Mouse (Mus musculus) midbrain, embryonic 10.5 days (tissue): Measurements from ENCODE around the gene Rab30. TPM values are rescaled to one million over a fixed set of nuclear protein-coding genes. Genes with fewer than 3 reads are reported as not detected.
"Not testable (repeated sequence)": the region's sequence is repeated elsewhere in the genome, so short reads cannot be mapped to it uniquely, and the experiment has no call there.

Experiments
- DNase-seq: peaks from one replicate; pipeline ENCODE4 v3.0.0-alpha.2; 2017; ENCODE audit warnings: low spot score
- H3K27ac ChIP-seq: fragments of 300-500 bp; sonication (generic); replicated peaks from 2 replicates; pipeline ENCODE4 v1.5.1; 2016; ENCODE audit warnings: mild to moderate bottlenecking
- H3K27me3 ChIP-seq: fragments of 300-500 bp; sonication (generic); 2 replicates; pipeline ENCODE4 v1.6.1; 2016; ENCODE audit warnings: low read depth, mild to moderate bottlenecking; ENCODE audit not compliant: poor library complexity, severe bottlenecking
- H3K36me3 ChIP-seq: fragments of 300-500 bp; sonication (generic); 2 replicates; pipeline ENCODE4 v1.6.1; 2016; ENCODE audit warnings: mild to moderate bottlenecking, moderate library complexity
- H3K4me1 ChIP-seq: fragments of 300-500 bp; sonication (generic); 2 replicates; pipeline ENCODE4 v1.6.1; 2016
- H3K4me3 ChIP-seq: fragments of 300-500 bp; sonication (generic); 2 replicates; pipeline ENCODE4 v1.5.1; 2016; ENCODE audit warnings: mild to moderate bottlenecking, moderate library complexity
- H3K9me3 ChIP-seq: fragments of 300-500 bp; sonication (generic); replicated peaks from 2 replicates; pipeline ENCODE4 v1.6.1; 2016; ENCODE audit warnings: mild to moderate bottlenecking
- whole genome bisulfite sequencing: fragments of 180-500 bp; shearing (Covaris S2); methylation state at CpG from one replicate; pipeline ENCODE4 v1.1.7; 2016; 5-methylcytosine and 5-hydroxymethylcytosine counted together
- polyA plus RNA-seq: library from polyadenylated mRNA; unstranded; fragments of >200 nt; fragmentation: Nextera tagmentation; extraction: Ambion mirVana; gene quantifications from 2 replicates; pipeline ENCODE4 v1.2.1, GENCODE M21; 2016

Gene Rab30
- polyA plus RNA-seq, 1 experiment from 2014 or later = 15.1 TPM

DNA sequence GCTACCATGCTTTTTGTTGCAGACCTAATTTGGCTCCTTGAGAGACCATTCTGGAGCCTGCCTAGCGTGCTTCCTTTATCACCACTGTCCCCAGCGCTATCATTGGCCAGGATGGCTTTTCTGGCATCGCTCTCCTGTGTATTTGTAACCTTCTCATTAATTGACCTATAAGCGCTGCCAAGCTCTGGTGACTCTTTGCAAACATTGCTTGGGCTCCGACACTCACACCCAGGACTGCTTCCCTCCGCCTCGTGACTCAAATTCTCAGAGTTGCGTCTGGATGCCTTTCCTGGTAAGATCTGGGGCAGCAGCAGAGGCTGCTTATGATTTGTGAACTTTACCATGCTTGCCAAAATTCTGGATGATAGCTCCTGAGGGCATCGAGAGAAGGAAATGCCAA, 19.8 kb downstream of the Rab30 start:
- Histone ChIP-seq H3K9me3 (no peaks in the 10 kb centered on the region), H3K36me3 (no peaks in the 10 kb centered on the region), H3K27ac (no peak overlapping the region), H3K27me3 (no peaks in the 10 kb centered on the region), H3K4me3 (no peak overlapping the region), H3K4me1 (peaks cover 8% of the 10 kb centered on the region; the same call in 1 of the 2 replicates)
- WGBS = 91% methylated on average over 9 of the region's 9 CpGs
- DNase-seq = no peak

- Histone ChIP-seq H3K4me3 (no peak overlapping the region), H3K36me3 (no peaks in the 10 kb centered on the region), H3K27me3 (no peaks in the 10 kb centered on the region), H3K4me1 (peaks cover 9% of the 10 kb centered on the region; the same call in 1 of the 2 replicates), H3K27ac (no peak overlapping the region), H3K9me3 (no peaks in the 10 kb centered on the region)
- no peak for DNase-seq
- WGBS = 84% methylated on average over 9 of the region's 9 CpGs
Measured at GRCm38 (mm10) chr7:92765426-92765825, 24.0 kb downstream of the Rab30 start.

- Histone ChIP-seq H3K36me3 (no peaks in the 10 kb centered on the region), H3K4me3 (no peak overlapping the region), H3K9me3 (no peaks in the 10 kb centered on the region), H3K27ac (no peak overlapping the region), H3K27me3 (no peaks in the 10 kb centered on the region), H3K4me1 (peaks cover 9% of the 10 kb centered on the region; the same call in 1 of the 2 replicates)
- DNase-seq = no peak
- 81% methylated on average over 9 of the region's 9 CpGs for WGBS
Measured at GRCm38 (mm10) chr7:92766096-92767090, 25.0 kb downstream of the Rab30 start.

DNA sequence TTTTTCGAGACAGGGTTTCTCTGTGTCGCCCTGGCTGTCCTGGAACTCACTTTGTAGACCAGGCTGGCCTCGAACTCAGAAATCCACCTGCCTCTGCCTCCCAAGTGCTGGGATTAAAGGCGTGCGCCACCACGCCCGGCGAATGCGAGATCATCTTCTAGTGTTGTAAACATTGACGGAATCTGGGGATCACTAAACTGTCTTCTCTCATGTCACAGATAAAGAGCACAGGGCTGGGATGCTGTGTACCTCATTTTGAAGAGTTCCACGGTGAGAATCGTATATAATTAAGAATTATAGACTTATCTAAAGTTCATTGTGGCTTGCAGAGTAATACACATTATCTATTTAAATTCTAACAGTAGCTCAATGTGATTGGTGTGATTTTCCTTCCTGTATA, 26.7 kb downstream of the Rab30 start:
- 93% methylated on average over 12 of the region's 12 CpGs for WGBS
- not testable (repeated sequence) for H3K4me1 ChIP-seq, H3K27me3 ChIP-seq, DNase-seq, H3K27ac ChIP-seq, H3K9me3 ChIP-seq, H3K4me3 ChIP-seq, H3K36me3 ChIP-seq

DNA sequence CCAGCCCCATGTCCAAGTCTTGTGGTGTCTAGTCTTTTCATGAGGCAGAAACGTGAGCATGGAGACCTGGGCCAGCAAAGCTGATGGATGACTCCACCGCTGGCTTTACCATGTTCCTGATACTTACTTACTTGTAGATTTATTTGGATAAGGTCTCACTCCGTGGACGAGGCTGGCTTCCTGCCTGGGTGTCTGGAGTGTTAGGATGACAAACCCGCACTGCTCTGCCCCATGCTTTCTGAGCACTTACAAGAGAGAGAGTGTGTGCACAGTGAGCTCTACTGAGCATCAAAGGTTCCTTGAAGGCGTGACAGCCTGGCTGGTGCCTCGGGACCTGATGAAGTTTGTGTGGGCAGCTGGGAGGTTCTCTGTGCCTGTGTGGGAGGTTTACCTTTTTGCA, 27.5 kb downstream of the Rab30 start:
- WGBS = 83% methylated on average over 7 of the region's 7 CpGs
- DNase-seq = no peak

DNA sequence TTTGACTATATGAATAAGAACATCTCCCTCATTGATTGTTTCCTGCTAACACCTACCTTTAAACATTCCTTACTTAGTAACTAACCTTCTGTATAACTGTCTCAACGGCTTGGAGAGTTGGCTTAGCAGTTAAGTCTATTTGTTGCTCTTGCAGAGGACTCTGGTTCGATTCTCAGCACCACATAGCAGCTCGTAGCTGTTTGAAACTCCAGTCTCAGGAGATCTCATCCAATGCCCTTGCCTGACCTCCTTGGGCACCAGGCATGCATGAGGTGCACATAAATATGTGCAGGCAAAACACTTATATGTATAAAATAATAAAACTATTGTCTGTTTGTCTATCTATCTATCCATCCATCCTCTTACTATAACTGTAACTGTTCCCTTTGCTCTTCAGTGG, 31.6 kb downstream of the Rab30 start:
- no peaks in the 10 kb centered on the region for H3K9me3 ChIP-seq
- H3K36me3 ChIP-seq = no peaks in the 10 kb centered on the region
- no peak overlapping the region for H3K4me3 ChIP-seq
- no peak for DNase-seq
- no peak overlapping the region for H3K27ac ChIP-seq
- peaks cover 23% of the 10 kb centered on the region for H3K4me1 ChIP-seq
- WGBS = 92% methylated on average over 3 of the region's 3 CpGs
- H3K27me3 ChIP-seq = no peaks in the 10 kb centered on the region

More for the DNA sequence above, 27.5 kb downstream of the Rab30 start:
- H3K4me3 ChIP-seq = no peak overlapping the region
- H3K4me1 ChIP-seq = peaks cover 9% of the 10 kb centered on the region; the same call in 1 of the 2 replicates
- no peaks in the 10 kb centered on the region for H3K9me3 ChIP-seq
- no peak overlapping the region for H3K27ac ChIP-seq
- no peaks in the 10 kb centered on the region for H3K27me3 ChIP-seq
- H3K36me3 ChIP-seq = no peaks in the 10 kb centered on the region

DNA sequence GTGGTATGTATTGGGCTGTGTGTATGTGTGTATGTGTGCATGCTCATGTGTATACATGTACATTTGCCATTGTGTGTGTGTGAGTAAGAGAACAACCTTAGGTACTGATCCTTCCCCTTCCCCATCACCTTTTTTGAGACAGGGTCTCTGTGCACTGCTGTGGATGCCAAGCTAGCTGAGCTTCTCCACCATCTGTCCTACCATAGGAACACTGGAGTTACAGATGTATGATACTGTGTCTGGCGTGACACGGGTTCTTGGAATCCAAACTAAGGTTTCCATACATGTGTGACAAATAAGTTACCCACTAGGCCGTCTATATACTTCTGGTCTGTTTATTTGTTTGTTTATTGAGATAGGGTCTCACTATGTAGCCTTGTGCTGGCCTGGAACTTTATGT, 32.2 kb downstream of the Rab30 start:
- H3K4me3 ChIP-seq = no peak overlapping the region
- H3K36me3 ChIP-seq = no peaks in the 10 kb centered on the region
- no peak overlapping the region for H3K27ac ChIP-seq
- H3K27me3 ChIP-seq = no peaks in the 10 kb centered on the region
- WGBS = 93% methylated on average over 3 of the region's 3 CpGs
- no peak for DNase-seq
- peaks cover 24% of the 10 kb centered on the region for H3K4me1 ChIP-seq
- H3K9me3 ChIP-seq = no peaks in the 10 kb centered on the region

DNA sequence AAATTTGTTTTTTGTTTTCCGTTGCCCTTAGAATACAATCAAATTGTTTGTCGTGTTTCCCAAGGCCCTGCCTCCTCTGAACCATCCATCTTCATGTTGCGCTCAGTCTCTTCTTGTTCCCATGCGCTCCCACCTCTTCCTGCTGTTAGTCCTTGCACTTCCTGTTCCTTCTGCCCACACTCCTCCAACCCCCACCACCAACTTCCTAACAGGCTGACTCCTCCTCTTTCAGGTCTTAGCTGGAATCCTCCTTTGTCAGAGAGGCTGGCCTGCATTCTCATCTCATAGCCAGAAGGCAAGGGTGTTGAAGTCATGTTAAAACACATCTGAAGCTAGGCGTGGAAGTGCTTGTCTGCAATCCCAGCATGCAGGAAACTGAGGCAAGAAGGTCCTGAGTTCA, 33.3 kb downstream of the Rab30 start:
- H3K4me3 ChIP-seq = no peak overlapping the region
- no peak overlapping the region for H3K27ac ChIP-seq
- H3K9me3 ChIP-seq = no peaks in the 10 kb centered on the region
- no peaks in the 10 kb centered on the region for H3K27me3 ChIP-seq
- H3K36me3 ChIP-seq = no peaks in the 10 kb centered on the region
- peaks cover 24% of the 10 kb centered on the region for H3K4me1 ChIP-seq
- 87% methylated on average over 5 of the region's 5 CpGs for WGBS
- DNase-seq = no peak

DNA sequence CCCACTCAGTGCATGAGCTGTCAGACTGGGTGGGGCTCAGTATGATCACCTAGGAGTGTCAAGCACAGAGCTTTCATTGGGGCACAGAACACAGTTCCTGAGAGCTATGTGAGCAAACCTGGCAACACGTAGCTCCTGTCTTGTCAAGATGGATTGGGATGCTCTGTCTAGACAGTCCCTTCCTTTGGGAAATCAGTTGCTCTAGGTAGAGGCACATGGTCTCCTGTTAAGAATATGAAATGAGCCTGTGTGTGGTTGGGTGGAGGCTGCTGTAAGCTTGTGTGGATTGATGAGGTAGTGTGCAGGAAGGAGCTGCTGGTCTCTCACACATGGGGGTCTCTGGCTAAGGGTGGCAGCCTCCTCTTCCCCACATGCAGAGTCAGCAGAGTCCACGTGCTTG, 34.3 kb downstream of the Rab30 start:
- H3K9me3 ChIP-seq = no peaks in the 10 kb centered on the region
- H3K4me3 ChIP-seq = no peak overlapping the region
- peaks cover 24% of the 10 kb centered on the region for H3K4me1 ChIP-seq
- no peaks in the 10 kb centered on the region for H3K27me3 ChIP-seq
- DNase-seq = no peak
- WGBS = 54% methylated on average over 2 of the region's 2 CpGs
- H3K27ac ChIP-seq = peak overlapping the region; percentile 28
- H3K36me3 ChIP-seq = no peaks in the 10 kb centered on the region

DNA sequence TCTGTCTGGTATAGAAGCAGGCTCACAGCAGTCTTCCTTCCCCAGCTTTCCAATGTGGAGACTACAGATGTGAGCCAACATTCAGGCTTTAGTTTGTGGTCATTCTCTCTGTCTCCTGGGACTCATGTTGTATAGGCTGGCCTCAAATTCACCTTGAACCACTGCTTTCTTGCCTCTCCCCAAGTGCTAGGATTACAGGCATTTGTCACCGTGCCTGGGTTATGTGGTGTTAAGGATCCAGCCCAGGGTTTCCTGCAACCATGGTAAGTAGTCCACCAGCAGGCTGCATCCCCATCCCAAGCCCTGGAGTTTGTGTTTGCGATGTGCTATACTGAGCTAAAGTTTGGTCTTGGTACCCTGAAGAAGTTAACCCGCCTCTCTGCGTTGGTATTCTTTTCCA, 35.2 kb downstream of the Rab30 start:
- Histone ChIP-seq H3K9me3 (no peaks in the 10 kb centered on the region), H3K4me1 (peaks cover 24% of the 10 kb centered on the region), H3K27ac (peak overlapping the region; percentile 74), H3K4me3 (no peak overlapping the region; the same call in 1 of the 2 replicates), H3K27me3 (no peaks in the 10 kb centered on the region), H3K36me3 (no peaks in the 10 kb centered on the region)
- WGBS = 55% methylated on average over 4 of the region's 4 CpGs
- no peak for DNase-seq

DNA sequence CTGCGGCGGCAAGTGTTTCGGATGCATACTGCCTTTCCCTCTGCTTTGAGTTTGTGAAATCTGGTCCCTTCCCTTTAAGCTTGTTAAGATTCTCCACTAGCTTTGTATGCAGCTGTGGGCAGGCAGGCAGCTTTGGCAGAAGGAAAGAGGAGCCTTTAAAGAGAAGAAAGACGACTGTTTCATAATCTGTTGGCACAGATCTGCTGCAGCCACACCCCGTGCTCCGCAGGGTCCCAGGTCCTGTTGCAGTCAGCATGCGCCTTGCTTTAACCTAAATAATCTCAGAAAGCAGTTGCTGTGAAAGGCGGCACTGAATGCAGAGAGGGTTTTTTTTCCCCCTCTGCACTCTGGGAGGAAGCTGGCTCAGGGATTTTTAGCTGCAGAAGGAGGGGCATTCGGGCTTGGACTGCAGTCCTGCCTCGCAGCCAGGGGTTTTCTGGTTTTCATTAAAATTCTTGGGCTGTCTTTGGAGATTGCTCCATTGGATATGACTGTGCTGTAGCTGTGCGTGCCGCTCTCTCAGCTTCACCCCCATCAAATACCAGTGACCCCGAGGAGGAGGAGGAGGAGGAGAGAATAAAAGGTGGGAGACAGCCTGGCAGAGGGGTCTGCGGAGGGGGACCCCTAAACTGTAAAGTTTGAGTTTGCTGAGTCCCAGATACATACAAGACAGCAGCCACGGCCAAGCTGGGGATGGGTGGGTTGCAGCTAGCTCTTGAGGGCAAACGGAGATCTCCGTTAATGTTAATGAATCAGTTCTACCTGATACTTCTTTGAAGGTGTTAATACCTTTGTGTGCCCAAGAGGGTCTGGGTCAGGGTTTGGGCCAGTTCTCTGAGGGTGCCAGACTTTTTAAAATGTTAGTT, 35.9 kb downstream of the Rab30 start:
- 34% methylated on average over 17 of the region's 17 CpGs for WGBS
- Histone ChIP-seq H3K27ac (peak overlapping the region; percentile 74), H3K27me3 (no peaks in the 10 kb centered on the region), H3K4me3 (peak overlapping the region; percentile 40), H3K4me1 (peaks cover 24% of the 10 kb centered on the region), H3K9me3 (no peaks in the 10 kb centered on the region), H3K36me3 (no peaks in the 10 kb centered on the region)
- peak; percentile 40 for DNase-seq

GRCm38 (mm10) chr7:92779058-92779457, 37.7 kb downstream of the Rab30 start:
- Histone ChIP-seq H3K36me3 (no peaks in the 10 kb centered on the region), H3K27ac (no peak overlapping the region), H3K9me3 (no peaks in the 10 kb centered on the region), H3K4me1 (peaks cover 24% of the 10 kb centered on the region), H3K4me3 (no peak overlapping the region), H3K27me3 (no peaks in the 10 kb centered on the region)
- WGBS = 85% methylated on average over 2 of the region's 2 CpGs
- no peak for DNase-seq
